Mouse (Mus musculus): ENCODE data around the gene Gm13199.

Gene Gm13199

GRCm38 (mm10) chr2:5862834-5863233 lies at the start of gene Gm13199:
Gm13199 (minus strand) TSS chr2:5862934.
- DNase-seq (ENCODE audit: low read depth, low spot score): no peak

- DNase-seq (ENCODE audit: low read depth, low spot score): no peak
These were observed 48.7 kb upstream of the Gm13199 start for GRCm38 (mm10) chr2:5911282-5911965.

- peak; percentile 29 for DNase-seq (ENCODE audit: low read depth, low spot score)
These were observed 43.9 kb upstream of the Gm13199 start for GRCm38 (mm10) chr2:5906625-5907024.

- DNase-seq (ENCODE audit: low read depth, low spot score): no peak
These were observed 43.4 kb upstream of the Gm13199 start for GRCm38 (mm10) chr2:5906092-5906491.

- DNase-seq (ENCODE audit: low read depth, low spot score): no peak
These were observed 37.4 kb upstream of the Gm13199 start for GRCm38 (mm10) chr2:5900145-5900544.

- peak; percentile 91 for DNase-seq (ENCODE audit: low read depth, low spot score)
These were observed 32.3 kb upstream of the Gm13199 start, which contains the start of gene Sec61a2 for GRCm38 (mm10) chr2:5894843-5895570. Sec61a2 (minus strand) TSS chr2:5895432.

- DNase-seq (ENCODE audit: low read depth, low spot score): no peak
These were observed 31.6 kb upstream of the Gm13199 start for GRCm38 (mm10) chr2:5894296-5894695.

GRCm38 (mm10) chr2:5889412-5889811 lies 26.7 kb upstream of the Gm13199 start:
- no peak for DNase-seq (ENCODE audit: low read depth, low spot score)

- DNase-seq (ENCODE audit: low read depth, low spot score): no peak
These were observed 26.1 kb upstream of the Gm13199 start for GRCm38 (mm10) chr2:5888865-5889264.

- no peak for DNase-seq (ENCODE audit: low read depth, low spot score)
These were observed 14.7 kb upstream of the Gm13199 start for GRCm38 (mm10) chr2:5877446-5877845.

- no peak for DNase-seq (ENCODE audit: low read depth, low spot score)
These were observed 7.0 kb upstream of the Gm13199 start for GRCm38 (mm10) chr2:5869746-5870145.

GRCm38 (mm10) chr2:5867681-5868080 lies 4.9 kb upstream of the Gm13199 start:
- no peak for DNase-seq (ENCODE audit: low read depth, low spot score)

- DNase-seq (ENCODE audit: low read depth, low spot score): no peak
These were observed 10.9 kb downstream of the Gm13199 start for GRCm38 (mm10) chr2:5851866-5852265.

- DNase-seq (ENCODE audit: low read depth, low spot score): no peak
These were observed 11.6 kb downstream of the Gm13199 start for GRCm38 (mm10) chr2:5851116-5851515.

- no peak for DNase-seq (ENCODE audit: low read depth, low spot score)
These were observed 16.9 kb downstream of the Gm13199 start for GRCm38 (mm10) chr2:5845826-5846225.

- DNase-seq (ENCODE audit: low read depth, low spot score): peak; percentile 70
These were observed 17.7 kb downstream of the Gm13199 start, which contains the start of the genes Nudt5 and Cdc123 for GRCm38 (mm10) chr2:5844873-5845631. Nudt5 (plus strand) TSS chr2:5845019. Cdc123 (minus strand) TSS chr2:5845164.

- DNase-seq (ENCODE audit: low read depth, low spot score): no peak
These were observed 18.4 kb downstream of the Gm13199 start for GRCm38 (mm10) chr2:5844181-5844872.

- DNase-seq (ENCODE audit: low read depth, low spot score): no peak
These were observed 21.9 kb downstream of the Gm13199 start for GRCm38 (mm10) chr2:5840815-5841214.

- no peak for DNase-seq (ENCODE audit: low read depth, low spot score)
These were observed 37.3 kb downstream of the Gm13199 start for GRCm38 (mm10) chr2:5825265-5825913.

- no peak for DNase-seq (ENCODE audit: low read depth, low spot score)
These were observed 38.0 kb downstream of the Gm13199 start for GRCm38 (mm10) chr2:5824685-5825084.

GRCm38 (mm10) chr2:5824213-5824612 lies 38.5 kb downstream of the Gm13199 start:
- no peak for DNase-seq (ENCODE audit: low read depth, low spot score)
